Mouse (Mus musculus) hindbrain, embryonic 11.5 days (tissue): Measurements from ENCODE around the gene Tmf1. TPM values are rescaled to one million over a fixed set of nuclear protein-coding genes. Genes with fewer than 3 reads are reported as not detected.
A peak's percentile ranks its signal among the peaks of the same experiment; 100 is the strongest.

Experiments
- ATAC-seq: fragments of 200-750 bp; cut with Nextera tagmentation; 2 replicates; pipeline ENCODE4 v1.8.0; 2017; ENCODE audit warnings: mild to moderate bottlenecking, moderate TSS enrichment, moderate library complexity; ENCODE audit not compliant: low FRiP score
- DNase-seq: peaks from one replicate; pipeline ENCODE4 v3.0.0-alpha.2; 2015; ENCODE audit warnings: low spot score
- H3K27ac ChIP-seq: fragments of 300-500 bp; sonication (generic); 2 replicates; pipeline ENCODE4 v1.5.1; 2014; ENCODE audit warnings: mild to moderate bottlenecking, low read depth, low read length
- H3K27me3 ChIP-seq: fragments of 300-500 bp; sonication (generic); 2 replicates; pipeline ENCODE4 v1.6.1; 2014; ENCODE audit warnings: mild to moderate bottlenecking, low read length, moderate library complexity, mixed read lengths; ENCODE audit not compliant: control insufficient read depth, insufficient read depth
- H3K36me3 ChIP-seq: fragments of 300-500 bp; sonication (generic); 2 replicates; pipeline ENCODE4 v1.6.1; 2014; ENCODE audit warnings: mild to moderate bottlenecking, low read length, moderate library complexity, mixed read lengths; ENCODE audit not compliant: control insufficient read depth, insufficient read depth
- H3K4me1 ChIP-seq: fragments of 300-500 bp; sonication (generic); replicated peaks from 2 replicates; pipeline ENCODE4 v1.6.1; 2014; ENCODE audit warnings: low read length, mixed read lengths; ENCODE audit not compliant: control insufficient read depth, insufficient read depth
- H3K4me2 ChIP-seq: fragments of 300-500 bp; sonication (generic); replicated peaks from 2 replicates; pipeline ENCODE4 v1.6.1; 2014; ENCODE audit warnings: mild to moderate bottlenecking, low read depth, low read length
- H3K4me3 ChIP-seq: fragments of 300-500 bp; sonication (generic); 2 replicates; pipeline ENCODE4 v1.5.1; 2014; ENCODE audit warnings: low read depth, low read length
- H3K9ac ChIP-seq: fragments of 300-500 bp; sonication (generic); 2 replicates; pipeline ENCODE4 v1.6.1; 2014; ENCODE audit warnings: low read depth, low read length
- H3K9me3 ChIP-seq: fragments of 300-500 bp; sonication (generic); 2 replicates; pipeline ENCODE4 v1.6.1; 2016; ENCODE audit warnings: low read length; ENCODE audit not compliant: control insufficient read depth
- WGBS: fragments of 180-500 bp; shearing (Covaris S2); extraction: QIAGEN DNeasy Blood & Tissue Kit; methylation state at CpG from one replicate; pipeline ENCODE4 v1.1.7; 2014; 5-methylcytosine and 5-hydroxymethylcytosine counted together
- polyA plus RNA-seq: library from polyadenylated mRNA; unstranded; fragments of >200 nt; fragmentation: Nextera tagmentation; extraction: Ambion mirVana; gene quantifications from 2 replicates; pipeline ENCODE4 v1.2.1, GENCODE M21; 2014

Gene Tmf1
- polyA plus RNA-seq, 1 experiment from 2014 or later: 42.5 TPM

DNA sequence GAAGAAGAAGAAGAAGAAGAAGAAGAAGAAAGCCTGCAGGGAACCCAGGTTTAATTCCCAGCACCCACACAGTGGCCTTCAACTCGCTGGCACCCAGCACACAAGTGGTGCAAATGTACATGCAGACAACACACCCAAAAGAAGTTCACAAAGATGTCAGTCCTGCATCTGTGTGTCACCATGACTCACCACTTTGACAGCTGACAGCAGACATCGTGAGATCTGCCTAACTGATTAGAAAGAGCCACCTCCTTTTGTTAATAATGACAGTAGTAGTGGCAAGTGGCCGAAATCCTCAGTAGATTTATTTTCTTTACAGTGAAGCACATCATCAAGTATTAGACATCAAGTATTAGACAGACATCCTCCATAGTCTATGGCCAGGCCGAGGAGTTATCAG is 28.2 kb upstream of the Tmf1 start:
- H3K4me3 ChIP-seq: no peak overlapping the region
- H3K4me2 ChIP-seq: no peak overlapping the region
- ATAC-seq (no peak), DNase-seq (no peak)
- no peaks in the 10 kb centered on the region for H3K4me1 ChIP-seq
- 80% methylated on average over 4 of the region's 4 CpGs for WGBS
- no peak overlapping the region for H3K27ac ChIP-seq
- no peak overlapping the region for H3K9ac ChIP-seq
- H3K9me3 ChIP-seq: no peaks in the 10 kb centered on the region
- no peaks in the 10 kb centered on the region for H3K36me3 ChIP-seq
- no peaks in the 10 kb centered on the region for H3K27me3 ChIP-seq

DNA sequence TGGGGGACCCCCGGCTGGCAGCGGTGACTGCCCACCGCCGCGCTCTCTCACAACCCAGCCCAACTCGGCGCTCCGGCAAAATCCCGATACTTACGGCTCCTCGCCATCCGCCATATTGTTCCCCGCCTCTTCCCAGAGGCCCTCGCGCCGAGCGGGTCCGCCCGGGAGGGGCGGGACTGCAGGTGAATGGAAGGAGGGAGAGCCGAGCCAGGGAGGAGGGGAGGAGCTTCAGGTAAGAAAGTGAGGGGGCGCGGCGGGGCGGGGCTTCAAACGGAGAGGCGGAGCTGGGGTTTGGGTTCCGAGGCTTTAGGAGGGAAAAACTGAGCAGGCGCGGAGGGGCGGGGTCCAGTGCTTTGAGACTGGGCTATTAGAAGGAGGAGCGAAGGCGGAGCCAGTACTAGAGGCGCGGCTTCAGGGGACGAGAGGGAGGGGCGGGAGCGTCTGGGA is 26.5 kb upstream of the Tmf1 start, which contains the start of gene Uba3:
Gene Uba3, minus strand, starts transcription at position 209 of the 447 bp plus-strand sequence.
- WGBS: 1% methylated on average over 34 of the region's 38 CpGs
- Histone ChIP-seq H3K9ac (peak within 1 kb of the TSS; percentile 99), H3K36me3 (no peaks in the 10 kb centered on the region), H3K4me1 (no peaks in the 10 kb centered on the region), H3K9me3 (no peaks in the 10 kb centered on the region), H3K27ac (peak within 1 kb of the TSS; percentile 80), H3K27me3 (no peaks in the 10 kb centered on the region), H3K4me2 (peak within 1 kb of the TSS; percentile 57), H3K4me3 (peak within 1 kb of the TSS; percentile 82)
- DNase-seq (peak; percentile 100), ATAC-seq (peak; percentile 99)

DNA sequence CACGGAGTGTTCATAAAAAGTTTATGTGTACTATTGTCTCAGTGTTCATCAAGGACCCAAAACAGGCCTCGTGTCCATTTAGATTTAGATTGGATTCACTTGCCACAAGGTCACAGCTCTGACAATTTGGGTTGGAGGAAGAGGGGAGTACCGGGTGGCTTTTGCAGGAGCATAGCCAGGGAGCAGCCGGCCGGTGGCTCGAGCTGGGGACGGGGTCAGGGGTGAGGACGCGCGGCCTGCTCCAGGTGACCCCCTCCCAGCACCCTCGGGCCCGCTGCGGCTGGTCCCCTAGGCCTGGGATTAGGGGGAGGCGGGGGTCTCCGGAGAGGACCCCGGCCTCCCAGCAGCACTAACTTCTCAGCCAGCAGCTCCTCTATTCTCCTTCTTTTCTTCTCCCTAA is 26.0 kb upstream of the Tmf1 start:
- H3K4me3 ChIP-seq: peak overlapping the region; percentile 82
- DNase-seq (peak; percentile 53), ATAC-seq (peak; percentile 74)
- no peaks in the 10 kb centered on the region for H3K36me3 ChIP-seq
- H3K4me2 ChIP-seq: peak overlapping the region; percentile 57
- WGBS: under 1% methylated on average over 16 of the region's 16 CpGs
- H3K27ac ChIP-seq: peak overlapping the region; percentile 80
- no peaks in the 10 kb centered on the region for H3K9me3 ChIP-seq
- no peaks in the 10 kb centered on the region for H3K4me1 ChIP-seq
- peak overlapping the region; percentile 99 for H3K9ac ChIP-seq
- H3K27me3 ChIP-seq: no peaks in the 10 kb centered on the region

DNA sequence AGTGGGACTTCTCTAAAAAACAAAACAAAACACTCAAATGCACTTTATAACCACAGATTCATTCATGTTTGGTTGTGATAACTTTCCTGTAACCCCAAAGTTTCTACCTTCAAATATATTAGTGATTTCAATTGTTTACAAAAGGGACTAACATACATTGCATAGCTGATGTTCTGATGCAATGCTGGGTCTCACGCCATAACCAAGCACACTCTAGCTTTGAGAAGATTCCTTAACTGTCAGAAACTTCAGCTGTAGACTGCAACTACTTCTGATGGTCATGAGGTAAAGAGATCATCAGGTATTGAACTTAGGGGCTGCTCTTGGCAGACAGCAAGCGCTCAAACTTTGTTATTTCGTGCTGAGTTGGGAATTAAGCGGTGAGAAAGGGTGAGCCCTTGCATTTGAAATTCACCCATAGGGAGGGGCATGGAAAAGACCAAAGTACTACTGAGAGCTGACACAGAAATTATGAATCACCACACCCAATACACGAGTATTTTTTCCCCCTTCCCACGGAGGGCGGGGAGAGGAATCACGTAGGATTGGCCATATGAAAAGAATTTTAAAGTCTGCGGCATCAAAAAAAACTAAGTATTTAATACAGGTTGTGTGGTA is 25.4 kb upstream of the Tmf1 start:
- Histone ChIP-seq H3K4me2 (peak overlapping the region; percentile 57), H3K36me3 (no peaks in the 10 kb centered on the region), H3K9ac (peak overlapping the region; percentile 99), H3K4me3 (peak overlapping the region; percentile 82), H3K9me3 (no peaks in the 10 kb centered on the region), H3K4me1 (no peaks in the 10 kb centered on the region), H3K27me3 (no peaks in the 10 kb centered on the region), H3K27ac (no peak overlapping the region)
- no peak for ATAC-seq
- peak; percentile 16 for DNase-seq
- WGBS: 16% methylated on average over 9 of the region's 9 CpGs

DNA sequence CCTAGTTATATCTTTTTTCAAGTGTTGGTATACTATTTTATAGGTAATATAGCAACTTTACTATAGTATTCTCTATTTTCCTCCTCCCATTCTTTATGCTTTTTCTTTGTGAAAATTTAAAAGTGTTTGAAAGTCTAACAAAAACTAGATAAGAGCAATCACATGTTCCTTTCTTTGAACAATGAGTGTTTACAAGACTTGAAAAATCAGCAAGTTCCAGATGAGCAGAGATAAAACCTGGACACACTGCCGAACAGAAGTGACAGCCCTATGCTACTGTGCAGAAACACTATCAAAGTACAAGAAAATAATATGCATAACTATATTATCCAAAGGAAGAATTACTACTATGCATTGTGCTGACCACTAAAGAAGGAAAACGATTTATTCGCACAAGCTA is 23.6 kb upstream of the Tmf1 start:
- no peak for DNase-seq
- ATAC-seq: no peak
- Histone ChIP-seq H3K36me3 (no peaks in the 10 kb centered on the region), H3K9me3 (no peaks in the 10 kb centered on the region), H3K4me3 (no peak overlapping the region), H3K4me1 (no peaks in the 10 kb centered on the region), H3K27me3 (no peaks in the 10 kb centered on the region), H3K4me2 (no peak overlapping the region), H3K9ac (no peak overlapping the region), H3K27ac (no peak overlapping the region)
- 94% methylated on average over 3 of the region's 3 CpGs for WGBS

DNA sequence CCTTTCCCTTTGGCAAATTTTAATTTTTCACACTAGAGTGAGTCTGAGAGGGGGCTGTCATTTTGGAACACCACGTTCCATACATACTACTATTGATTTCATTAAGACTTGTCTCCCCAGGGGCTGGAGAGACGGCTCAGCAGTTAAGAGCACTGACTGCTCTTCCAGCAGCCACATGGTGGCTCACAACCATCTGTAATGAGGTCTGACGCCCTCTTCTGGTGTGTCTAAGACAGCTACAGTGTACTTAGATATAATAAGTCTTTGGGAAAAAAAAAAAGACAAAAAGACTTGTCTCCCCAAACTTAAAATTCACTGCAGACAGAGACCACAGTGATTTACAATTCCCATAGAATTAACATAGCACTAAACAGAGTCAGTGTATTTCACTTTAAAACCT is 21.5 kb upstream of the Tmf1 start:
- Histone ChIP-seq H3K4me3 (no peak overlapping the region), H3K36me3 (peaks cover 7% of the 10 kb centered on the region; the same call in 1 of the 2 replicates), H3K4me1 (no peaks in the 10 kb centered on the region), H3K27ac (no peak overlapping the region), H3K9me3 (no peaks in the 10 kb centered on the region), H3K9ac (no peak overlapping the region), H3K27me3 (no peaks in the 10 kb centered on the region), H3K4me2 (no peak overlapping the region)
- DNase-seq (no peak), ATAC-seq (no peak)
- 55% methylated on average over 3 of the region's 3 CpGs for WGBS

DNA sequence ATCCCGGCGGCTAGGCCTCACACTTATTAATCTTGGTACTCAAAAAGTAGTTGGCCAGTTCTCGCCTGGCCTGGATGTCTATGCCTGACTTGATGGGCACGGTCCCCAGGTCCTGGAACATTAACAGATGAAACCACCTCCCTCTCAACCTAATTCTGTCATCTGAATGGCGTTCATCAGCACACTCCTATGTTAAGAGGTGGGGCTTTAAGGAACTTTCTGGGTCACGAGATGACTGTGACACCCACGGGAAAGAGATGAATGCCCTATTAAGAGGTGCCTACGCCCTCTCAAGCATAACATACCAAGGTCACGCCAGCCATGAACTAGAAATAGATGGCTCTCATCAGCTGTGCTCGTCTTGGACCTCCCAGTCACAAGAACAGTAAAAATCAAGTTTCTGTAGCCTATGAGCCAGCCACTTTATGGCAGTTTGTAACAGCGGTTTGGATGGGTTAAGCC is 476 bp upstream of the Tmf1 start:
- peak overlapping the region; percentile 85 for H3K4me3 ChIP-seq
- peak overlapping the region; percentile 95 for H3K9ac ChIP-seq
- ATAC-seq: no peak; the same call in 1 of the 2 replicates
- no peaks in the 10 kb centered on the region for H3K27me3 ChIP-seq
- H3K4me2 ChIP-seq: peak overlapping the region; percentile 78
- 11% methylated on average over 11 of the region's 11 CpGs for WGBS
- H3K4me1 ChIP-seq: no peaks in the 10 kb centered on the region; the same call in 1 of the 2 replicates
- no peaks in the 10 kb centered on the region for H3K36me3 ChIP-seq
- no peak for DNase-seq
- H3K27ac ChIP-seq: peak overlapping the region; percentile 92
- H3K9me3 ChIP-seq: no peaks in the 10 kb centered on the region

DNA sequence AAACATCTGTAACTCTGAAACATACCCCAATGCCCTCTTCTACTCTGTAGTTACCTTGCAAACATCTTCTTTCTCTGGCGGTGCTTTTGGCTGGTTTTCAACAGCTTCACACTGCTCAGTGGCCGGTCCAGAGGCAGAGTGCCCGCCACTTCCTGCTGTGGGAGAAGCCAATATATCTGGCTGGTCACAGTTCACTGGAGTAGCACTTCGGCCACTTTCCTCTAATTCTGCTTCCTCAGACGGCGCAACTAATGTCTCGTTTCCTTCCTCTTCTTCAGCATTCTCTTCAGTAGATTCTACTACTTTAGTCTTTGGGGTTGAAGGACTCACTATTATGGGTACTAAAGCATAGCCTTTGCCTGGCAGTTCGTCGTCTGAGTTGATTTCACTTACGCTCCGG is 3.2 kb downstream of the Tmf1 start:
- no peaks in the 10 kb centered on the region for H3K27me3 ChIP-seq
- ATAC-seq (no peak), DNase-seq (no peak)
- WGBS: 89% methylated on average over 11 of the region's 11 CpGs
- no peak overlapping the region for H3K9ac ChIP-seq
- no peak overlapping the region for H3K4me3 ChIP-seq
- H3K36me3 ChIP-seq: peaks cover 5% of the 10 kb centered on the region; the same call in 1 of the 2 replicates
- no peak overlapping the region for H3K4me2 ChIP-seq
- H3K4me1 ChIP-seq: no peaks in the 10 kb centered on the region; the same call in 1 of the 2 replicates
- H3K27ac ChIP-seq: no peak overlapping the region
- H3K9me3 ChIP-seq: no peaks in the 10 kb centered on the region

DNA sequence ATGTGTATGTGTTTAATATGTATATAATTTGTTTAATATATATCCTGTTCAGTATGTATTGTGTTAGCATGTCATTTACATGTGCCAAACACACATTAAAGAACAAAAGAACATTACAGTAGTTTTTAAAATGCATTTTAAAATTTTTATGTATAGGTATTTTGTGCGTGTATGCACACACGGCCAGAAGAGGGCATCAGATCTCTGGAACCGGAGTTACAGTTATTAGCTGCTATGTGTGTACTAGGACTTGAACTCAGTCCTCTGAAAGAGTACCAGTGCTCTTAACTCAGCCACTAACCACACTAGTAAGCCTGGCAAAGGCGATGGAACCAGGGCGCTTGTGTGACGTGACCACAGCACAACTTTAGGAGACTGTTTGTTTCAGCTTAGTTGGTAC is 28.8 kb downstream of the Tmf1 start:
- no peaks in the 10 kb centered on the region for H3K9me3 ChIP-seq
- no peak overlapping the region for H3K27ac ChIP-seq
- H3K4me3 ChIP-seq: no peak overlapping the region
- no peaks in the 10 kb centered on the region for H3K36me3 ChIP-seq
- no peaks in the 10 kb centered on the region for H3K27me3 ChIP-seq
- no peak overlapping the region for H3K4me2 ChIP-seq
- peaks cover 2% of the 10 kb centered on the region; the same call in 1 of the 2 replicates for H3K4me1 ChIP-seq
- 87% methylated on average over 6 of the region's 6 CpGs for WGBS
- DNase-seq (no peak), ATAC-seq (no peak)
- H3K9ac ChIP-seq: no peak overlapping the region
